Mouse (Mus musculus): ENCODE data around the gene Pcnt.

GRCm38 (mm10) chr10:76481480-76481879 lies 38.9 kb upstream of the Pcnt start:
- TF ChIP-seq POLR2A (IDR thresholded peaks at IDR 0.05; ENCODE audit: insufficient read length, low read depth) = no peak
- no peak for TF ChIP-seq MYOG (IDR thresholded peaks at IDR 0.05; ENCODE audit: control insufficient read depth in 1 of 3, insufficient read depth in 1 of 3, insufficient read length in 2 of 3, low read depth in 2 of 3)
- no peak for TF ChIP-seq MAX (IDR thresholded peaks at IDR 0.05; ENCODE audit: low read depth)
- TF ChIP-seq CEBPB (IDR thresholded peaks at IDR 0.05; ENCODE audit: insufficient read depth, poor library complexity, severe bottlenecking) = no peak
- TF ChIP-seq SRF (IDR thresholded peaks at IDR 0.05; ENCODE audit: control insufficient read depth, insufficient read length, low read depth) = no peak
- TF ChIP-seq E2F4 (IDR thresholded peaks at IDR 0.05; ENCODE audit: insufficient read depth) = no peak
- TF ChIP-seq POLR2AphosphoS2 (IDR thresholded peaks at IDR 0.05; ENCODE audit: insufficient read length, low read depth) = no peak
- TF ChIP-seq MYOD1 (IDR thresholded peaks at IDR 0.05; ENCODE audit: control insufficient read depth in 1 of 3, insufficient read length in 2 of 3, low read depth in 2 of 3) = no peak
- TF ChIP-seq USF1 (IDR thresholded peaks at IDR 0.05; ENCODE audit: low read depth) = no peak
- TF ChIP-seq TCF12 (IDR thresholded peaks at IDR 0.05; ENCODE audit: insufficient read depth, poor library complexity, severe bottlenecking) = no peak
- no peak for TF ChIP-seq TCF3 (IDR thresholded peaks at IDR 0.05; ENCODE audit: insufficient read length, low read depth)

Data from myocyte (in vitro differentiated cells).